Mouse (Mus musculus) stomach, postnatal 0 days (tissue): ENCODE results near the gene Atxn1.

ENCODE experiments used
- CTCF ChIP-seq: IDR thresholded peaks from 2 replicates; pipeline ENCODE4 v1.5.1; 2016; ENCODE audit warnings: antibody characterized with exemption, low read depth, mild to moderate bottlenecking, moderate library complexity
- EP300 ChIP-seq: optimal IDR thresholded peaks from 2 replicates; pipeline ENCODE3; 2016; ENCODE audit warnings: antibody characterized with exemption

- TF ChIP-seq CTCF (no peak), EP300 (no peak)
Measured at GRCm38 (mm10) chr13:45611554-45611953, 353.3 kb downstream of the Atxn1 start.
